Mouse (Mus musculus): ENCODE results near the gene Polr1a. TPM values are rescaled to one million over a fixed set of nuclear protein-coding genes. Genes with fewer than 3 reads are reported as not detected.

Polr1a gene
- polyA plus RNA-seq, 1 experiment: 15.9 TPM

GRCm38 (mm10) chr6:72009454-72009853 lies 100.6 kb downstream of the Polr1a start:
- no peaks in the 10 kb centered on the region for H3K4me1 ChIP-seq (ENCODE audit: control insufficient read depth, insufficient read depth, low read length)
- no peak overlapping the region for H3K4me3 ChIP-seq (ENCODE audit: control insufficient read depth, low read depth, low read length)
- TF ChIP-seq POLR2A (IDR thresholded peaks at IDR 0.05; ENCODE audit: control insufficient read depth, low read depth, low read length): no peak
- no peak for TF ChIP-seq CTCF (IDR thresholded peaks at IDR 0.05; ENCODE audit: control insufficient read depth, insufficient read depth, insufficient replicate concordance, low read depth, low read length)
- H3K36me3 ChIP-seq (ENCODE audit: control insufficient read depth, insufficient read depth, low read length): no peaks in the 10 kb centered on the region
- H3K27ac ChIP-seq (ENCODE audit: control insufficient read depth, insufficient read depth, low read depth, low read length): no peak overlapping the region
- no peaks in the 10 kb centered on the region for H3K27me3 ChIP-seq (ENCODE audit: control insufficient read depth, insufficient read depth, low read length)

- Histone ChIP-seq H3K27ac (ENCODE audit: control insufficient read depth, insufficient read depth, low read depth, low read length) (no peak overlapping the region), H3K36me3 (ENCODE audit: control insufficient read depth, insufficient read depth, low read length) (no peaks in the 10 kb centered on the region), H3K27me3 (ENCODE audit: control insufficient read depth, insufficient read depth, low read length) (no peaks in the 10 kb centered on the region), H3K4me3 (ENCODE audit: control insufficient read depth, low read depth, low read length) (no peak overlapping the region), H3K4me1 (ENCODE audit: control insufficient read depth, insufficient read depth, low read length) (no peaks in the 10 kb centered on the region)
- TF ChIP-seq POLR2A (IDR thresholded peaks at IDR 0.05; ENCODE audit: control insufficient read depth, low read depth, low read length) (no peak), CTCF (IDR thresholded peaks at IDR 0.05; ENCODE audit: control insufficient read depth, insufficient read depth, insufficient replicate concordance, low read depth, low read length) (no peak)
Measured at GRCm38 (mm10) chr6:72014033-72014432, 105.2 kb downstream of the Polr1a start.

- H3K4me3 ChIP-seq (ENCODE audit: control insufficient read depth, low read depth, low read length): peak overlapping the region; percentile 37
- TF ChIP-seq POLR2A (IDR thresholded peaks at IDR 0.05; ENCODE audit: control insufficient read depth, low read depth, low read length): no peak
- no peak for TF ChIP-seq CTCF (IDR thresholded peaks at IDR 0.05; ENCODE audit: control insufficient read depth, insufficient read depth, insufficient replicate concordance, low read depth, low read length)
- H3K4me1 ChIP-seq (ENCODE audit: control insufficient read depth, insufficient read depth, low read length): no peaks in the 10 kb centered on the region
- H3K27ac ChIP-seq (ENCODE audit: control insufficient read depth, insufficient read depth, low read depth, low read length): no peak overlapping the region
- no peaks in the 10 kb centered on the region for H3K36me3 ChIP-seq (ENCODE audit: control insufficient read depth, insufficient read depth, low read length)
- no peaks in the 10 kb centered on the region for H3K27me3 ChIP-seq (ENCODE audit: control insufficient read depth, insufficient read depth, low read length)
Measured at GRCm38 (mm10) chr6:72018052-72018451, 109.2 kb downstream of the Polr1a start.

- no peak overlapping the region for H3K4me3 ChIP-seq (ENCODE audit: control insufficient read depth, low read depth, low read length)
- TF ChIP-seq CTCF (IDR thresholded peaks at IDR 0.05; ENCODE audit: control insufficient read depth, insufficient read depth, insufficient replicate concordance, low read depth, low read length) (no peak), POLR2A (IDR thresholded peaks at IDR 0.05; ENCODE audit: control insufficient read depth, low read depth, low read length) (no peak)
- H3K27ac ChIP-seq (ENCODE audit: control insufficient read depth, insufficient read depth, low read depth, low read length): no peak overlapping the region
- no peaks in the 10 kb centered on the region for H3K27me3 ChIP-seq (ENCODE audit: control insufficient read depth, insufficient read depth, low read length)
- no peaks in the 10 kb centered on the region for H3K36me3 ChIP-seq (ENCODE audit: control insufficient read depth, insufficient read depth, low read length)
- no peaks in the 10 kb centered on the region for H3K4me1 ChIP-seq (ENCODE audit: control insufficient read depth, insufficient read depth, low read length)
Measured at GRCm38 (mm10) chr6:72025497-72025896, 116.6 kb downstream of the Polr1a start.

GRCm38 (mm10) chr6:72028079-72028478 lies 119.2 kb downstream of the Polr1a start:
- H3K27me3 ChIP-seq (ENCODE audit: control insufficient read depth, insufficient read depth, low read length): no peaks in the 10 kb centered on the region
- no peak overlapping the region for H3K27ac ChIP-seq (ENCODE audit: control insufficient read depth, insufficient read depth, low read depth, low read length)
- no peaks in the 10 kb centered on the region for H3K36me3 ChIP-seq (ENCODE audit: control insufficient read depth, insufficient read depth, low read length)
- H3K4me1 ChIP-seq (ENCODE audit: control insufficient read depth, insufficient read depth, low read length): no peaks in the 10 kb centered on the region
- H3K4me3 ChIP-seq (ENCODE audit: control insufficient read depth, low read depth, low read length): no peak overlapping the region
- TF ChIP-seq POLR2A (IDR thresholded peaks at IDR 0.05; ENCODE audit: control insufficient read depth, low read depth, low read length): no peak
- TF ChIP-seq CTCF (IDR thresholded peaks at IDR 0.05; ENCODE audit: control insufficient read depth, insufficient read depth, insufficient replicate concordance, low read depth, low read length): no peak

GRCm38 (mm10) chr6:72029674-72030073 lies 120.8 kb downstream of the Polr1a start:
- H3K4me3 ChIP-seq (ENCODE audit: control insufficient read depth, low read depth, low read length): no peak overlapping the region
- no peak overlapping the region for H3K27ac ChIP-seq (ENCODE audit: control insufficient read depth, insufficient read depth, low read depth, low read length)
- no peaks in the 10 kb centered on the region for H3K4me1 ChIP-seq (ENCODE audit: control insufficient read depth, insufficient read depth, low read length)
- no peaks in the 10 kb centered on the region for H3K36me3 ChIP-seq (ENCODE audit: control insufficient read depth, insufficient read depth, low read length)
- no peaks in the 10 kb centered on the region for H3K27me3 ChIP-seq (ENCODE audit: control insufficient read depth, insufficient read depth, low read length)
- TF ChIP-seq POLR2A (IDR thresholded peaks at IDR 0.05; ENCODE audit: control insufficient read depth, low read depth, low read length) (no peak), CTCF (IDR thresholded peaks at IDR 0.05; ENCODE audit: control insufficient read depth, insufficient read depth, insufficient replicate concordance, low read depth, low read length) (no peak)

Other genes with a start within 250 kb of the Polr1a start
- gene Reep1, start 201.5 kb upstream of the Polr1a start, polyA plus RNA-seq (2012; rRNA removed): 21.1 and 34.3 TPM in 2 replicates
- 20.0 and 26.4 TPM in 2 replicates for gene Mrpl35, start 82.1 kb upstream of the Polr1a start, polyA plus RNA-seq (2012; rRNA removed)
- gene Immt, start 77.7 kb upstream of the Polr1a start, polyA plus RNA-seq (2012; rRNA removed): 65.3 and 71.3 TPM in 2 replicates
- 14.3 and 17.5 TPM in 2 replicates for gene Ptcd3, start 303 bp upstream of the Polr1a start, polyA plus RNA-seq (2012; rRNA removed)
- gene St3gal5, start 188.5 kb downstream of the Polr1a start, polyA plus RNA-seq (2012; rRNA removed): 21.0 and 27.7 TPM in 2 replicates